In the genomic region with DNA sequence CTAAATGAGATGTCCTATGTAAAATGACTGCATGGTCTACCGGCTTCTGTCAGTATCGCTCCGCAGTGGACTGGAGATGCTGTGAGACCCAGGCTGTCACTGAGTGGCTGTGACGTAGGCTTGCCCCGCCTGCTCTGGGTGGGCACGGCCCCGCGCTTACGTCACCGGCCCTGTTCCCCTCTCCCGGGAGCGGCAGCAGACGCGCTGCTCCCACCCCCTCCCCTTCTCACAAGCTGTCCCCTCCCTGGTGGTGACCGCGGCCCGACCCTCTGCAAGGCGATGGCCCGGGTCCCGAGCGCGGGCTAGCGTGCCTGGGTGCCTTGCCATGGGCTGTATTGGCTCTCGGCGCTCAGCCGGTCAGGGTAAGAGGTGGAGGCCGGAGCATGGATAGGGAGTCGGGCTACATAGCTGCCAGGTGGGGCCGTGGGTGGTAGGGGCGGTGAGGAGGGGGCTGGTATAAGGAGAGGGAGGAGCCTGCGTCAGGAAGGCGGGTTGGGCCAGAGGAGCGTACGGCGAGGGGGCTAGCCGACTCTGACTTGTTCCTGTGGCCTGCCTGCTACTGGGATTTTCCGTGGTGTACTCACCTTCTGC, we compare ENCODE assay signal across 8 mouse cellular contexts. TPM values are rescaled to one million over a fixed set of nuclear protein-coding genes. Genes with fewer than 3 reads are reported as not detected.
DNase-seq lines count a peak whose midpoint lies in the region; ATAC-seq and TF ChIP-seq lines count a peak whose summit lies in the region.

A gene (plus strand): TSS at position 131 of the 591 bp plus-strand sequence.

- peak within 1 kb of the TSS; percentile 79 for H3K9ac ChIP-seq in embryonic facial prominence, embryonic 14.5 days (ENCODE audit: low read depth, low read length)
- H3K9ac ChIP-seq in heart, adult 2 months (ENCODE audit: low read depth, low read length): peak within 1 kb of the TSS; percentile 90
- H3K9ac ChIP-seq in midbrain, embryonic 12.5 days (replicated peaks): peak within 1 kb of the TSS; percentile 78

- intact Hi-C loops in heart, adult 2 months (cut with DNase I): loop anchor here (1.0 kb wide), 1 partner anchor 18 kb away; no protein-coding TSS in a partner anchor

- WGBS in embryonic facial prominence, embryonic 14.5 days: under 1% methylated on average over 30 of the region's 37 CpGs
- WGBS in heart, adult 2 months: under 1% methylated on average over 37 of the region's 37 CpGs
- under 1% methylated on average over 37 of the region's 37 CpGs for WGBS in limb, embryonic 10.5 days
- WGBS in midbrain, embryonic 12.5 days: under 1% methylated on average over 30 of the region's 37 CpGs
- under 1% methylated on average over 37 of the region's 37 CpGs for WGBS in small intestine, adult 2 months

- no peaks in the 10 kb centered on the region for H3K27me3 ChIP-seq in embryonic facial prominence, embryonic 14.5 days (replicated peaks; ENCODE audit: control insufficient read depth, insufficient read depth, low read length)
- no peaks in the 10 kb centered on the region for H3K27me3 ChIP-seq in heart, adult 2 months (ENCODE audit: control insufficient read depth, insufficient read depth, low read length)
- H3K27me3 ChIP-seq in limb, embryonic 10.5 days (ENCODE audit: low read depth, poor library complexity, severe bottlenecking): peaks cover 20% of the 10 kb centered on the region
- peaks cover 9% of the 10 kb centered on the region; the same call in 1 of the 2 replicates for H3K27me3 ChIP-seq in midbrain, embryonic 12.5 days
- peaks cover 17% of the 10 kb centered on the region for H3K27me3 ChIP-seq in small intestine, adult 2 months (ENCODE audit: control insufficient read depth, insufficient read depth, low read length)

- TF ChIP-seq CTCF in heart, adult 2 months (IDR thresholded peaks at IDR 0.05): 0 out of 2 replicates have a peak, but pooled peaks have one; percentile 1
- TF ChIP-seq CTCF in small intestine, adult 2 months (IDR thresholded peaks at IDR 0.05; ENCODE audit: extremely low read depth, insufficient read length, insufficient replicate concordance, low read depth, low read length): no peak

- TF ChIP-seq EP300 in heart, adult 2 months (IDR thresholded peaks at IDR 0.05; ENCODE audit: insufficient read depth, low read depth, low read length): peak; percentile 57

- peak; percentile 67 to 78 for DNase-seq in spleen, adult 18-20 months
- no peak for DNase-seq in spleen, adult 12 weeks (ENCODE audit: low spot score)
- DNase-seq in embryonic facial prominence, embryonic 14.5 days (ENCODE audit: low spot score): peak; percentile 96
- peak; percentile 92 to 94 for DNase-seq in heart, adult 2 months
- peak; percentile 88 for DNase-seq in kidney, adult 18-20 months
- peak; percentile 94 for DNase-seq in limb, embryonic 10.5 days (ENCODE audit: low spot score)

- peak within 1 kb of the TSS; percentile 63 for H3K4me3 ChIP-seq in embryonic facial prominence, embryonic 14.5 days (ENCODE audit: low read depth, low read length)
- H3K4me3 ChIP-seq in heart, adult 2 months: peak within 1 kb of the TSS; percentile 81
- peak within 1 kb of the TSS; percentile 65 for H3K4me3 ChIP-seq in limb, embryonic 10.5 days
- peak within 1 kb of the TSS; percentile 66 for H3K4me3 ChIP-seq in midbrain, embryonic 12.5 days
- peak within 1 kb of the TSS; percentile 60 for H3K4me3 ChIP-seq in small intestine, adult 2 months (ENCODE audit: low read depth, low read length)

- H3K79me2 ChIP-seq in heart, adult 2 months (replicated peaks; ENCODE audit: control insufficient read depth, insufficient read depth, low read length): no peaks in the 10 kb centered on the region

- peak within 1 kb of the TSS; percentile 94 for H3K4me2 ChIP-seq in embryonic facial prominence, embryonic 14.5 days (ENCODE audit: low read depth, low read length)
- H3K4me2 ChIP-seq in midbrain, embryonic 12.5 days (replicated peaks): peak within 1 kb of the TSS; percentile 78

- peak; percentile 94 for ATAC-seq in embryonic facial prominence, embryonic 14.5 days (ENCODE audit: low read depth)
- ATAC-seq in midbrain, embryonic 12.5 days (ENCODE audit: low FRiP score, low read depth): peak; percentile 93

- peak; percentile 70 for TF ChIP-seq POLR2A in heart, adult 2 months (IDR thresholded peaks at IDR 0.05; ENCODE audit: insufficient read depth, low read depth, low read length)
- no peak; the same call in 1 of the 2 replicates for TF ChIP-seq POLR2A in small intestine, adult 2 months (IDR thresholded peaks at IDR 0.05; ENCODE audit: low read depth, low read length)

- no peaks in the 10 kb centered on the region for H3K9me3 ChIP-seq in embryonic facial prominence, embryonic 14.5 days (ENCODE audit: control insufficient read depth, low read length)
- H3K9me3 ChIP-seq in limb, embryonic 10.5 days (replicated peaks): no peaks in the 10 kb centered on the region
- H3K9me3 ChIP-seq in midbrain, embryonic 12.5 days: no peaks in the 10 kb centered on the region

- H3K36me3 ChIP-seq in embryonic facial prominence, embryonic 14.5 days (ENCODE audit: control insufficient read depth, insufficient read depth, low read length): peaks cover 43% of the 10 kb centered on the region
- H3K36me3 ChIP-seq in heart, adult 2 months (ENCODE audit: control insufficient read depth, insufficient read depth, low read length): peaks cover 4% of the 10 kb centered on the region; the same call in 1 of the 2 replicates
- H3K36me3 ChIP-seq in limb, embryonic 10.5 days: peaks cover 43% of the 10 kb centered on the region
- H3K36me3 ChIP-seq in midbrain, embryonic 12.5 days: peaks cover 37% of the 10 kb centered on the region
- H3K36me3 ChIP-seq in small intestine, adult 2 months (ENCODE audit: control insufficient read depth, insufficient read depth, low read length): peaks cover 36% of the 10 kb centered on the region

- peaks cover 15% of the 10 kb centered on the region for H3K4me1 ChIP-seq in embryonic facial prominence, embryonic 14.5 days (ENCODE audit: control insufficient read depth, insufficient read depth, low read length)
- H3K4me1 ChIP-seq in heart, adult 2 months (ENCODE audit: control insufficient read depth, insufficient read depth, low read length): peaks cover 16% of the 10 kb centered on the region
- H3K4me1 ChIP-seq in limb, embryonic 10.5 days: peaks cover 44% of the 10 kb centered on the region
- peaks cover 42% of the 10 kb centered on the region for H3K4me1 ChIP-seq in midbrain, embryonic 12.5 days
- peaks cover 8% of the 10 kb centered on the region for H3K4me1 ChIP-seq in small intestine, adult 2 months (ENCODE audit: control insufficient read depth, insufficient read depth, insufficient read length, low read length)

- peak within 1 kb of the TSS; percentile 92 for H3K27ac ChIP-seq in embryonic facial prominence, embryonic 14.5 days (replicated peaks; ENCODE audit: low read depth, low read length)
- H3K27ac ChIP-seq in heart, adult 2 months: peak within 1 kb of the TSS; percentile 90
- H3K27ac ChIP-seq in limb, embryonic 10.5 days: peak within 1 kb of the TSS; percentile 83
- peak within 1 kb of the TSS; percentile 90 for H3K27ac ChIP-seq in midbrain, embryonic 12.5 days (replicated peaks)
- H3K27ac ChIP-seq in small intestine, adult 2 months (ENCODE audit: insufficient read depth, low read depth, low read length): 0 out of 2 replicates have a peak within 1 kb of the TSS, but pooled peaks have one; percentile 21

RNA-seq across cellular contexts. Expression of the gene that starts here (rescaled TPM):
- 10.9 and 11.2 TPM in 2 replicates for polyA plus RNA-seq in embryonic facial prominence, embryonic 14.5 days (2014; fragmentation: Nextera tagmentation; extraction: Ambion mirVana)
- 10 to 100 TPM; 22.2 to 24.6 TPM for total RNA-seq in heart, adult 2 months (2021)
- 31.3 and 40.5 TPM in 2 replicates for polyA plus RNA-seq in heart, adult 2 months (2012; rRNA removed)
- 2.7 and 3.8 TPM in 2 replicates for polyA plus RNA-seq in limb, embryonic 10.5 days (2016; fragmentation: Nextera tagmentation; extraction: Ambion mirVana)
- 17.9 and 18.0 TPM in 2 replicates for polyA plus RNA-seq in midbrain, embryonic 12.5 days (2016; fragmentation: Nextera tagmentation; extraction: Ambion mirVana)
- polyA plus RNA-seq in small intestine, adult 2 months (2012; rRNA removed): 2.5 and 3.9 TPM in 2 replicates

Comparison
In these comparisons a context has a peak if more than half of its experiments do, and no peak if none do; other contexts are left out.
1. H3K27ac ChIP-seq: peak in every context shown above with its lines; median percentile 92 in embryonic facial prominence, embryonic 14.5 days; 90 in heart, adult 2 months; 90 in midbrain, embryonic 12.5 days; 83 in limb, embryonic 10.5 days; 21 in small intestine, adult 2 months.